Mouse (Mus musculus) midbrain, embryonic 10.5 days (tissue): ENCODE data around the gene Foxp1. TPM values are rescaled to one million over a fixed set of nuclear protein-coding genes. Genes with fewer than 3 reads are reported as not detected.
A peak's percentile ranks its signal among the peaks of the same experiment; 100 is the strongest.

ENCODE experiments used
- DNase-seq: peaks from one replicate; pipeline ENCODE4 v3.0.0-alpha.2; 2017; ENCODE audit warnings: low spot score
- H3K27ac ChIP-seq: fragments of 300-500 bp; sonication (generic); replicated peaks from 2 replicates; pipeline ENCODE4 v1.5.1; 2016; ENCODE audit warnings: mild to moderate bottlenecking
- H3K27me3 ChIP-seq: fragments of 300-500 bp; sonication (generic); 2 replicates; pipeline ENCODE4 v1.6.1; 2016; ENCODE audit warnings: low read depth, mild to moderate bottlenecking; ENCODE audit not compliant: poor library complexity, severe bottlenecking
- H3K36me3 ChIP-seq: fragments of 300-500 bp; sonication (generic); 2 replicates; pipeline ENCODE4 v1.6.1; 2016; ENCODE audit warnings: mild to moderate bottlenecking, moderate library complexity
- H3K4me1 ChIP-seq: fragments of 300-500 bp; sonication (generic); 2 replicates; pipeline ENCODE4 v1.6.1; 2016
- H3K4me3 ChIP-seq: fragments of 300-500 bp; sonication (generic); 2 replicates; pipeline ENCODE4 v1.5.1; 2016; ENCODE audit warnings: mild to moderate bottlenecking, moderate library complexity
- H3K9me3 ChIP-seq: fragments of 300-500 bp; sonication (generic); replicated peaks from 2 replicates; pipeline ENCODE4 v1.6.1; 2016; ENCODE audit warnings: mild to moderate bottlenecking
- WGBS: fragments of 180-500 bp; shearing (Covaris S2); methylation state at CpG from one replicate; pipeline ENCODE4 v1.1.7; 2016; 5-methylcytosine and 5-hydroxymethylcytosine counted together
- polyA plus RNA-seq: library from polyadenylated mRNA; unstranded; fragments of >200 nt; fragmentation: Nextera tagmentation; extraction: Ambion mirVana; gene quantifications from 2 replicates; pipeline ENCODE4 v1.2.1, GENCODE M21; 2016

Foxp1 gene
- polyA plus RNA-seq, 1 experiment from 2014 or later = 63.7 TPM

GRCm38 (mm10) chr6:99335174-99335830, 187.2 kb downstream of the Foxp1 start:
- WGBS = 82% methylated on average over 13 of the region's 13 CpGs
- peaks cover 30% of the 10 kb centered on the region for H3K4me1 ChIP-seq
- H3K9me3 ChIP-seq = no peaks in the 10 kb centered on the region
- H3K27me3 ChIP-seq = no peaks in the 10 kb centered on the region
- no peak overlapping the region for H3K27ac ChIP-seq
- DNase-seq = no peak
- no peaks in the 10 kb centered on the region for H3K36me3 ChIP-seq
- H3K4me3 ChIP-seq = no peak overlapping the region

DNA sequence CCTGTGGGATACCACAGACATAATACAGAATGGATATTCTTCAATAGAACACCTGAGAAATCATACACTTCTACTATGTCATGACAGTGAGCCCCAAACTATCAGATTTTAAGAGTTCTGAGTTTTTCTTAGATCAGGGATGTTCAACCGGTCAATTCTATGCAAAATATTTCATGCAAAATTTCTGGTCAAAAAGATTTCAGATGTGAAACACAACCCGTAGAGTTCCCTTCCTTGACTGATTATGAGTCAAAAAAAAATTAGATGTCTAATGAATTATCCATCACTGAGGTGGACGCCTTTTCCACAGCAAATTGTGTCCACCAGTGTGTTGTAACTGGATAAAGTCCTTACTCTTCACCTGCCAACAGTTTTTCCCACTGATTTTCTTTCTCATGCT, 188.3 kb downstream of the Foxp1 start:
- no peak for DNase-seq
- Histone ChIP-seq H3K4me3 (no peak overlapping the region), H3K27me3 (no peaks in the 10 kb centered on the region), H3K27ac (no peak overlapping the region), H3K9me3 (no peaks in the 10 kb centered on the region), H3K36me3 (no peaks in the 10 kb centered on the region), H3K4me1 (peaks cover 27% of the 10 kb centered on the region)
- 96% methylated on average over 3 of the region's 3 CpGs for whole genome bisulfite sequencing

- no peaks in the 10 kb centered on the region for H3K9me3 ChIP-seq
- no peaks in the 10 kb centered on the region for H3K36me3 ChIP-seq
- H3K4me1 ChIP-seq = peaks cover 22% of the 10 kb centered on the region
- DNase-seq = no peak
- H3K27me3 ChIP-seq = no peaks in the 10 kb centered on the region
- H3K27ac ChIP-seq = no peak overlapping the region
- WGBS = 93% methylated on average over 5 of the region's 5 CpGs
- no peak overlapping the region for H3K4me3 ChIP-seq
Measured at GRCm38 (mm10) chr6:99333127-99333526, 189.4 kb downstream of the Foxp1 start.

DNA sequence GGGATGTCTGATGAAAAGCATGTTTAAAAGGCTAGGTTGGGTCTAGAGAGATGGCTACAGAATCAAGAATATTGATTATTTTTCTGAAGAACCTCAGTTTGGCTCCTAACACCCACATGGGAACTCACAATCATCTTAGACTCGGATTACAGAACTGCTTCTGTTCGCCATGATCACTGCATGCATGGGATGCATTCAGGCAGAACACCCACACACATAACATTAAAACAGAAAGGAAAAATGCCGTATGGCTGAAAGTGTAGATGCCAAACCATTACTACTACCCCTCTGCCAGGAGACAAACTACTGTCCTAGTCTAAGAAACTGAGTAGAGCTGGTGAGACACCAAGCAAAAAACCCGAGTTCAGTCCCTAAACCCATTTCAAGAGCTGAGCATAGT, 192.4 kb downstream of the Foxp1 start:
- H3K4me1 ChIP-seq = peaks cover 9% of the 10 kb centered on the region
- no peak overlapping the region for H3K27ac ChIP-seq
- no peaks in the 10 kb centered on the region for H3K36me3 ChIP-seq
- no peaks in the 10 kb centered on the region for H3K9me3 ChIP-seq
- no peaks in the 10 kb centered on the region for H3K27me3 ChIP-seq
- no peak overlapping the region for H3K4me3 ChIP-seq
- no peak for DNase-seq
- WGBS = 93% methylated on average over 4 of the region's 4 CpGs

- H3K4me1 ChIP-seq = peaks cover 9% of the 10 kb centered on the region
- 71% methylated on average over 2 of the region's 2 CpGs for WGBS
- H3K4me3 ChIP-seq = no peak overlapping the region
- DNase-seq = no peak
- H3K27ac ChIP-seq = no peak overlapping the region
- no peaks in the 10 kb centered on the region for H3K27me3 ChIP-seq
- no peaks in the 10 kb centered on the region for H3K36me3 ChIP-seq
- no peaks in the 10 kb centered on the region for H3K9me3 ChIP-seq
Measured at GRCm38 (mm10) chr6:99328634-99329033, 193.9 kb downstream of the Foxp1 start.

DNA sequence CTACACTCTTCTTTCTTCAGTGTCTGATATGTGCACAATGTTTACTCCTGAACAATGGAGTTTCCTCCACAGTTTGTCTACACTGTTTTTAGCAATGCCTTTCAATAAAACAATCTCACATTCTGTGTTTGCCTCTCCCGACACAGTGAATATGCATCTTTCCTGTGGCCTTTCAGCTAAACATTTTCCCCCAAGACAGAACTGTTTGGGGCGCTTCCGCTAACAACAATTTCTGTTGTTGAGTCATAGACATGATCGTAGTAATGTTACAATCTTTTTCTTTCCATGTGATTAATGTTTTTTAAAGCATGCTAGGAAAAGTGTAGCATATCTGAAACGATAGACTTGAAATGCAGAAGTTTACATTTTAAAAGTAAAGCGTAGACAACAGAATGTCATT, 194.4 kb downstream of the Foxp1 start:
- Histone ChIP-seq H3K4me1 (peaks cover 9% of the 10 kb centered on the region), H3K27ac (no peak overlapping the region), H3K9me3 (no peaks in the 10 kb centered on the region), H3K36me3 (no peaks in the 10 kb centered on the region), H3K27me3 (no peaks in the 10 kb centered on the region), H3K4me3 (no peak overlapping the region)
- 92% methylated on average over 6 of the region's 6 CpGs for WGBS
- no peak for DNase-seq

DNA sequence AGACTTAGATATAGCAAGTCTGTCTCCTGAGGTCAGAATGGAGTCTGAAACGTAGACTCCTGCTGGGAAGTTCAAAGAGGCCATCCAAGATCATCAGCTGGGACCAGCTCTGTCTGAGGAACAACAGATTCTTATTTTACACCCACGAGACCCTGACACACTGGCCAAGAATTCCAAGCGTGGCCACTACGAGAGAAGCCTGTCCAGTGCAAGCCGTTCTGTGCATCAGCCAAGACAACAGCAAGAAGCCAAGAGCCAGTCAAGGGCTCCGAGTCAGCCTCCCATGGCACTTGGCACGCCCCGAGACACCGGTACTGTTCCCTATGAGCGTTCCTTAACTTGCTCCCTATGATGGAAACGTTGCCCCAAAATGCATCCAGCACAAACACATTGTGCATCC, 194.8 kb downstream of the Foxp1 start:
- no peak for DNase-seq
- H3K27ac ChIP-seq = no peak overlapping the region
- H3K9me3 ChIP-seq = no peaks in the 10 kb centered on the region
- H3K36me3 ChIP-seq = no peaks in the 10 kb centered on the region
- H3K4me3 ChIP-seq = no peak overlapping the region
- 77% methylated on average over 11 of the region's 11 CpGs for WGBS
- peaks cover 9% of the 10 kb centered on the region for H3K4me1 ChIP-seq
- H3K27me3 ChIP-seq = no peaks in the 10 kb centered on the region

DNA sequence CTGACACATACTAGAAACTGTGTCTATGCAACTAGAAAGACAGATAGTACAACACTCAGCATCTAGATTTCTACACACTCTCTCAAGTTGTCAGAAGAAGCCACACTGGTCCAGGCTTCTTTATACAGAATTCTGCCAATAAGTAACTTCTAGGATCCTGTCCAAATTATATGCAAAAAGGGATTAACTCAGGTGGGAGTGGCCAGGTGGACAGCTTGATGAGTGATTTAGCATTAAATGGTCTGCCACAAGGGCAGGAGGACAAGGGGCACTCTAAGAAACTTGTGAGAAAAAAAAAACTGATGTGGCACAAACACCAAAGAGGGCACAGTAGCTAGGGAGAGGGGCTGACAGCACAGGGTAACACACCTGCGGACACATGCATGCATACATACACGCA, 196.6 kb downstream of the Foxp1 start:
- no peak overlapping the region for H3K4me3 ChIP-seq
- H3K4me1 ChIP-seq = peaks cover 19% of the 10 kb centered on the region
- no peak overlapping the region for H3K27ac ChIP-seq
- H3K27me3 ChIP-seq = no peaks in the 10 kb centered on the region
- no peak for DNase-seq
- H3K9me3 ChIP-seq = no peaks in the 10 kb centered on the region
- H3K36me3 ChIP-seq = no peaks in the 10 kb centered on the region
- 96% methylated on average over 2 of the region's 2 CpGs for WGBS

DNA sequence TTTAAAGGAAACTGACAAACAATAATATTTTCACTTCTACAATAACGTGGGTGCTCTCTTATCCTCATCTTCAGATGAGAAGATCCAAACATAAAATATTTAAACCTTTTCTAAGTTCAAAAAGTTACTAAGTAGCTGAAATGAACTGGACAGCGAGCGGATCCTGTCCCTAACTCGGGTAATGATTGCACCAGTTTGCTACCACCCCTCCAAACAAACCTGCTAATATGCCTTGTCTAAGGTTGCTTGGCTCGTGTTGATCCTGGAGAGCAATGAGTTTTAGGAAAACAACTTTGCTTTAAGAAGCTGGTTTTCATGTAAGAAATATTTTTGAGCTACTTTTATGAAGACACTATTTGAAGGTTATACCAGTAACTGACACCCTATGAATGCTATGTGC, 197.1 kb downstream of the Foxp1 start:
- 91% methylated on average over 5 of the region's 5 CpGs for WGBS

GRCm38 (mm10) chr6:99322132-99322904, 200.2 kb downstream of the Foxp1 start:
- H3K27ac ChIP-seq = no peak overlapping the region
- DNase-seq = no peak
- no peaks in the 10 kb centered on the region for H3K27me3 ChIP-seq
- no peaks in the 10 kb centered on the region for H3K36me3 ChIP-seq
- H3K4me3 ChIP-seq = no peak overlapping the region
- peaks cover 29% of the 10 kb centered on the region for H3K4me1 ChIP-seq
- WGBS = 87% methylated on average over 8 of the region's 8 CpGs
- no peaks in the 10 kb centered on the region for H3K9me3 ChIP-seq

More for the DNA sequence above, 197.1 kb downstream of the Foxp1 start:
- Histone ChIP-seq H3K27ac (no peak overlapping the region), H3K27me3 (no peaks in the 10 kb centered on the region), H3K4me1 (peaks cover 23% of the 10 kb centered on the region), H3K36me3 (no peaks in the 10 kb centered on the region), H3K4me3 (no peak overlapping the region), H3K9me3 (no peaks in the 10 kb centered on the region)
- no peak for DNase-seq

DNA sequence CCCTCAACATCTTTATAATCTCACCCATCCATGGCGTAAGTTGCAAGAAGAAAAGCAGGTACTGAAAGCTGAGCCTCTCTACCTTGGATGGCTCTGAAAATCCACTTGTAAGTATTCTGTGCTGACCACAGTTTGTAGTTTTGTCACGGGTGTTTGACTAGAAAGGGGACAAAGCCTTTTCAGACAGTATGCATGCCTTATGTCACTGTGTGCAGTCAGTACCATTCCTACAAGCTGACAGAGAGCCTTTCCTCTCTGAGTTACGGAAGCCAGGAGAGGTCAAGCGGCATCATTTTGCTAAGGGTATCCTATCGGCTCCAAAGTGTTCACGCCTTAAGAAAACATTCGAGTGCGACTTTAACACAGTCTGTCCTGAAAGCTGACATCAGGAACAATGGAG, 202.1 kb downstream of the Foxp1 start:
- H3K27me3 ChIP-seq = no peaks in the 10 kb centered on the region
- WGBS = 72% methylated on average over 8 of the region's 8 CpGs
- no peaks in the 10 kb centered on the region for H3K9me3 ChIP-seq
- peaks cover 32% of the 10 kb centered on the region for H3K4me1 ChIP-seq
- peak overlapping the region; percentile 70 for H3K27ac ChIP-seq
- H3K36me3 ChIP-seq = no peaks in the 10 kb centered on the region
- DNase-seq = no peak
- H3K4me3 ChIP-seq = no peak overlapping the region

DNA sequence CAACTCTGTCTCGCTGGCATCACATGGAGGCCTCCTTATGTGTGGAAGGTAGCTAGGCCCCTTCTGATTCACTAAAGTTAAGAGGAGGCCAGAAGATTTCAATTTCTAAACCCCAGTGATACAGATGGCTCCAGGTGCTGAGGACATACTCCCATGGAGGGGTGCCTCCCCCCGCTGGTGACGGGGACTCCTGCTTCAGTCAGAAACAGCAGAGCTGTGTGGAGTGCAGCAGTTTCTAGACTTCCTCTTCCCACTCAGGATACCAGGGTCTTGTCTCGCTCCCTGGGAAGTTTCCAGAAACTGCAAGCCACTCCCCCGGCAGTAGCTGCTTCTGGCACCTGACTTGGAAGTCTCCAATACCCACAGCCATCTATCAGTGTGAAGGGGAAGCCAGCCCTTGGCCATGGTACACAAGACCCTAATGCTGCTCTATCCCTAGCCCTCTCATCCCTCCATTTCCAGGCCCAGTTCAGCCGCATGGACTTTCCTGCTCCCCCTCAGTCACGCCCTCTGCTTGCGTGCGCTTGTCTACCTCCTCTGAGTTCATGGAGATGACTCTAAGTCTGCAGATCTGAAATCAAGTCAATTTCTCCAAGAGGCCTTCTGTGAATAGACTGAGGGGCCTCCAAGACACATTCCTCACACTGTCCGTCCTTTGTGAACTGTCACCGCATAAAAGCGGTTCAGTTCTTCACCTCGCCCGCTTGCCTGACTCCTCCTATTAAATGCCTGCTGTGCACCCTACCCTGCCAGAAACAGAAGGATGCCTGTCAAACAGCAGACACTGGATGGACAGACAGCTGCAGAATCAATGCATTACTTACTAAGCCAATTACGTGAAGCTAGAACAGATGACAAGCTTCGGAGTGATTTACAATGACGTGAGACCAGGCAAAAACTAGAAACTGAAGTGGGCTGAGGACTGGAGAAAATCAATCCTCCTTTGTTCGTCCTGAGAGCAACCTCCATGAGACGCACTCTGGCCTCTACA, 202.8 kb downstream of the Foxp1 start:
- Histone ChIP-seq H3K36me3 (no peaks in the 10 kb centered on the region), H3K9me3 (no peaks in the 10 kb centered on the region), H3K27ac (peak overlapping the region; percentile 70), H3K27me3 (no peaks in the 10 kb centered on the region), H3K4me3 (no peak overlapping the region), H3K4me1 (peaks cover 35% of the 10 kb centered on the region)
- peak; percentile 36 for DNase-seq
- WGBS = 64% methylated on average over 19 of the region's 19 CpGs
